Mouse (Mus musculus) neural tube, embryonic 15.5 days (tissue): Measurements from ENCODE around the gene Epb41l2. TPM values are rescaled to one million over a fixed set of nuclear protein-coding genes. Genes with fewer than 3 reads are reported as not detected.

Experiments
- ATAC-seq: fragments of 200-750 bp; cut with Nextera tagmentation; 2 replicates; pipeline ENCODE4 v1.8.0; 2017; ENCODE audit warnings: mild to moderate bottlenecking, moderate TSS enrichment, moderate library complexity; ENCODE audit not compliant: low FRiP score
- H3K27ac ChIP-seq: fragments of 300-500 bp; sonication (generic); replicated peaks from 2 replicates; pipeline ENCODE4 v1.5.1; 2015; ENCODE audit warnings: mild to moderate bottlenecking, inconsistent platforms
- H3K27me3 ChIP-seq: fragments of 300-500 bp; sonication (generic); replicated peaks from 2 replicates; pipeline ENCODE4 v1.6.1; 2015; ENCODE audit warnings: inconsistent platforms
- H3K36me3 ChIP-seq: fragments of 300-500 bp; sonication (generic); 2 replicates; pipeline ENCODE4 v1.6.1; 2015; ENCODE audit warnings: inconsistent platforms
- H3K4me1 ChIP-seq: fragments of 300-500 bp; sonication (generic); 2 replicates; pipeline ENCODE4 v1.6.1; 2015; ENCODE audit warnings: inconsistent platforms
- H3K4me2 ChIP-seq: fragments of 300-500 bp; sonication (generic); 2 replicates; pipeline ENCODE4 v1.6.1; 2015; ENCODE audit warnings: inconsistent platforms, mild to moderate bottlenecking, moderate library complexity
- H3K4me3 ChIP-seq: fragments of 300-500 bp; sonication (generic); replicated peaks from 2 replicates; pipeline ENCODE4 v1.5.1; 2015; ENCODE audit warnings: mild to moderate bottlenecking, inconsistent platforms
- H3K9ac ChIP-seq: fragments of 300-500 bp; sonication (generic); replicated peaks from 2 replicates; pipeline ENCODE4 v1.6.1; 2015; ENCODE audit warnings: mild to moderate bottlenecking, inconsistent platforms
- H3K9me3 ChIP-seq: fragments of 300-500 bp; sonication (generic); replicated peaks from 2 replicates; pipeline ENCODE4 v1.6.1; 2016; ENCODE audit warnings: inconsistent platforms
- WGBS: fragments of 180-500 bp; shearing (Covaris S2); methylation state at CpG from one replicate; pipeline ENCODE4 v1.1.7; 2015; ENCODE audit warnings: mixed read lengths; 5-methylcytosine and 5-hydroxymethylcytosine counted together
- polyA plus RNA-seq: library from polyadenylated mRNA; unstranded; fragments of >200 nt; fragmentation: Nextera tagmentation; extraction: Ambion mirVana; gene quantifications from 2 replicates; pipeline ENCODE4 v1.2.1, GENCODE M21; 2015

Epb41l2 gene
- 27.7 and 36.7 TPM in 2 replicates for polyA plus RNA-seq

DNA sequence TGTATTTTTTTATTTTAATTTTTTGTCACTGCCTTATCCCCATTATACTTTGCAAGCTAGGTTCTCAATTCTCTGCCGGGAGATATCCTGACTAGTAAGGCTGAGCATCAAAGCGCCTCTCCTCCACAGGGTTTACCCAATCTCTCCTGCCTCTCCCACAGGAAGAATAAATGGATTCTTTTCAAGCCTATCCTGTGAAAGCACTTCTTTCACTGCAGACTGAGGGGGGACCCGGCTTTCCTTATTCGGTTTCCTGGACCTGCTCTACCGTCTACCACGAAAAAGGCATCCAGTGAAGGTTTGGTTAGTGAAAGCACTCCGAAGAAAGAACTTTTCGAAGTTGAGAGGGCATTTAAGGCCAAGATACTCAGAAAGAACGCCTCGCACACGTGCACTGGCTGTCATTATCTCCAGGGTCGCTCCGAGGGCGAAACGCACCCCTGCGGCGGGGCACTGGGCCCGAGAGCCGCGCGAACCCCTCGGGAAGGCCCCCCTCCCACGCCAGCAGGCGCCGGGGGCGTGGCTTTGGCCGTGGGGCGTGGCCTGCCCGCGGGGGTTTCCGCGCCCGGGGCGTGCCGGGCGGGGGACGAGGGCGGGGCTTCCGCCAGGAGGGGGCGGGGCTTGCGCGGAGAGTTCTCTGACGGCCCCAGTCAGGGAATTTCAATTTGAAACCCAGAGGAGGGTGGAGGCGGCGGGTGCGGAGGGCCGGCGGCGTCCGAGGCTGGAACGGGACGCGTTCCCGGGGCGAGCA lies at the start of gene Epb41l2:
Gene Epb41l2 (plus strand): TSS at position 591 of the 751 bp plus-strand sequence.
- ATAC-seq = peak; percentile 93
- Histone ChIP-seq H3K9ac (peak within 1 kb of the TSS; percentile 74), H3K27me3 (no peaks in the 10 kb centered on the region), H3K27ac (peak within 1 kb of the TSS; percentile 79), H3K9me3 (no peaks in the 10 kb centered on the region), H3K4me3 (peak within 1 kb of the TSS; percentile 83), H3K4me2 (peak within 1 kb of the TSS; percentile 73), H3K36me3 (no peaks in the 10 kb centered on the region), H3K4me1 (peaks cover 16% of the 10 kb centered on the region)
- WGBS = under 1% methylated on average over 55 of the region's 55 CpGs

DNA sequence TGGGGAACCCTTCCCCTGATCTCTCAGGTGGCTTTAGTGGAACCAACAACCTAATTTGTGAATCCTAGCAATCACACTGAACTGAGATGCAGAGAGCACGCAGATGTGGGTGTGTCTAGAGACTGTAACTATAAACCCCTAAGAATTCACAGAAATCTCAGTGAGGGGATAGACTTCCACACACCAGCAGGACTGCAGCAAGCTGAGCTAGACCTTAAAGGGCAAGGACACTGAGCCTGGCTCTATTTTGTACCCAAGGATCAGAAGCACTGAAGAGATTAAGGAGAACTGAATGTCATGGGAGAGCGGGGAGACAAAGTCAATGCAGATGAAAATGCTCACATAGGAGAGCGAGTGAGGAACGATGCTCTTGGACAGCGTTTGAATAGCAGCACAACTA lies 49.6 kb upstream of the Epb41l2 start:
- Histone ChIP-seq H3K27me3 (no peaks in the 10 kb centered on the region), H3K9ac (no peak overlapping the region), H3K4me3 (no peak overlapping the region), H3K36me3 (no peaks in the 10 kb centered on the region), H3K27ac (no peak overlapping the region), H3K4me1 (peaks cover 10% of the 10 kb centered on the region), H3K9me3 (no peaks in the 10 kb centered on the region), H3K4me2 (no peak overlapping the region)
- ATAC-seq = no peak
- WGBS = 92% methylated on average over 5 of the region's 5 CpGs

DNA sequence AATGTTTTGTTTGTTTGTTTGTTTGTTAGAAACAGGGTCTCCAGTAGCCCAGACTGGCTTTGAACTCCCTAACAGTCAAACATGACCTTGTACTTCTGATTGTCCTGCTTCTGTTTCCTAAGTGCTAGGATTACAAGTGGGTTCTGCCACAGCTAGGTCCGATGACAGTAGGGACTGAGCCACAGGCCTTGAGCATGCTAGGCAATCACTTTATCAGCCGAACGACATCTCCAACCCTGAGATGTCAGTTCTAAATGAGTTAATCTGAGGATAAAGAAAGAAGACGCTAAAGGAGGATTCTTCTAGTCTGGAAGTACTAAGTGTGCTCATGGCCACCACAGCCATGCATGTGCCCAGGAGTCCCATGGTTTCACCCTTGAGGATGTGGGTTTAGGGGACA lies 48.9 kb upstream of the Epb41l2 start:
- Histone ChIP-seq H3K27me3 (no peaks in the 10 kb centered on the region), H3K27ac (no peak overlapping the region), H3K36me3 (no peaks in the 10 kb centered on the region), H3K4me2 (no peak overlapping the region), H3K9me3 (no peaks in the 10 kb centered on the region), H3K9ac (no peak overlapping the region), H3K4me1 (peaks cover 10% of the 10 kb centered on the region), H3K4me3 (no peak overlapping the region)
- no peak for ATAC-seq
- 90% methylated on average over 4 of the region's 4 CpGs for WGBS

DNA sequence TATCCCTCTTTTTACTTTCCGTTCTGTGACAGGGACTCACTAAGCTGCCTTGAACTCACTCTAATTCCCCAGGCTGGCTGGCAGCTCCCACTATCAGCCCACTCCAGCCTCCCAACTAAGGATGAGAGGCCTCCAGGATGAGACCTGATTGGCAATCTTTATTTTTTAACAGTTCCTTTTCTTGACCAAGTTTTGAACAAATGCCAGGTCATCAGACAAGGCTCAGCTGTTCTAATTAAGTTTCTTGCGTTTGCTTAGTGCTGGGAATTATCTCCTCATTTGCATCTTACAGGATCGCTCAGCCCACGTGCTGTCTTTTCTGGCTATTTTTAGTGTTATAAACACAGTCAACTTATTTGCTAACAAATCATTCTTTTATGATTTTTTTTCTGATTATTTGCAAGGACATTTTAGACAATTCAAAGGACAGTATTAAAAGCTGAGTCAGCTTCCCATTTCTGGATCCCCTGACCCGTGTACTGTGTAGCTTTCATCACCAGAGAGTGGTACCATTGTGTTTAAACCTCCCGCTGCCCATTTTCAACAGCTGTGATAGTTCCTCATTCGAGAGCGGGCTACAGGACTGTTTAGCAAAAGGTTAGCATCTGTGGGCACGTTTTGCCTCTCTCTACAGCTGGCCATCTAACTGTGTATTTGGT lies 47.9 kb upstream of the Epb41l2 start:
- no peak overlapping the region for H3K4me2 ChIP-seq
- peaks cover 10% of the 10 kb centered on the region for H3K4me1 ChIP-seq
- no peaks in the 10 kb centered on the region for H3K27me3 ChIP-seq
- H3K4me3 ChIP-seq = no peak overlapping the region
- no peak overlapping the region for H3K9ac ChIP-seq
- ATAC-seq = peak; percentile 39; the same call in 1 of the 2 replicates
- no peaks in the 10 kb centered on the region for H3K9me3 ChIP-seq
- no peak overlapping the region for H3K27ac ChIP-seq
- no peaks in the 10 kb centered on the region for H3K36me3 ChIP-seq
- WGBS = 26% methylated on average over 9 of the region's 9 CpGs

DNA sequence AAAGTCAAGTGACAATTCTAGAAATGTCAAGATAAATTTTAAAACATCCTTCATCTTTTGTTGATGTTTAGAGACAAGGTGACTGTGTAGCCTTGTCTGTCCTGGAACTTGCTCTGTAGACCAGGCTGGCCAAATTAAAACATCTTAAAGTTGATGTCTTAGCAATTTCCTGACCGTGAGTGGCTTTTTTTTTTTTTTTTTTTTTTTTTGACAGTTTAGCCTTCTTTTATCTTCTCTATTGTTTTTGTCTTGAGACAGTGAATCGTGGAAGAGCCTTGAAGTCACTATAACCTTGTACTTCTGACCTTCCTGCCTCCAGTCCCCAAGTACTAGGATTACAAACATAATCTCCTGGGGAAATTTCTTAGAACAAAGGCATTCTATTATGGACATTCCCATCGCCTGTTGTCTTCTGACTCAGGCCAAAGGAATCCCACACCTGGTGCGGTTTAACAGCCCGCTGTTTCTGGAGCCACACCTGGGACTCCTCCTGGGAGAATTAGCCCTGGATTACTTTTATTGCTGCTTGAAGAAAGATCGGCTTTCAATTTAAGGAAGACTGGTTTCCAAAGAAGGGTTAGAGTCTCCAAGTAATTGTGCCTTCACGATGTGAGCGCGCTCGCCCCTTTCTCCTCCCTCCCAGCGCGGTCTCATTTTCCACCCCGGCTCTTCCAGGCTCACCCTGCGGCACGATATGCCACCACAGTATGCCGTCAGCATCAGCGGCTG lies 45.6 kb upstream of the Epb41l2 start:
- Histone ChIP-seq H3K36me3 (no peaks in the 10 kb centered on the region), H3K27ac (no peak overlapping the region), H3K9me3 (no peaks in the 10 kb centered on the region), H3K9ac (no peak overlapping the region), H3K4me1 (peaks cover 10% of the 10 kb centered on the region), H3K4me3 (no peak overlapping the region), H3K27me3 (no peaks in the 10 kb centered on the region), H3K4me2 (peak overlapping the region; percentile 31)
- 8% methylated on average over 17 of the region's 17 CpGs for WGBS
- no peak for ATAC-seq

DNA sequence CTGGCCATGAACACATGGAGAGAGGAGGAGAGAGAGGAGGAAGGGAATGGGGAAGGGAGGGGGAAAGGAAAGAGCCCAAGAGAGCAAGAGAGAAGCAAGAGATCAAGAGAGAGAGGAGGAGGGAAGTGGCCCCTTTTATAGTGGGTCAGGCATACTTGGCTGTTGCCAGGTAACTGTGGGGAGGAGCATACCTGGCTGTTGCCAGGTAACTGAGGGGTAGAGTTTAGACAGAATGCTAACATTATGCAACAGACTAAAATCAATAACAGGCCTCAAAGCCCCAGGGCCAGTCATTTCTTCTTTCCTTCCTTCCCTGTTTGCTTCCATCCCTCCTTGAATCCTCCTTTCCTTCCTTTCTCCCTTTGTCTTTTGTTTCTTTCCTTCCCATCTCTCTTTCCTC lies 41.9 kb upstream of the Epb41l2 start:
- no peak overlapping the region for H3K4me2 ChIP-seq
- no peaks in the 10 kb centered on the region for H3K36me3 ChIP-seq
- no peak overlapping the region for H3K9ac ChIP-seq
- no peaks in the 10 kb centered on the region for H3K27me3 ChIP-seq
- H3K4me1 ChIP-seq = peaks cover 5% of the 10 kb centered on the region; the same call in 1 of the 2 replicates
- no peaks in the 10 kb centered on the region for H3K9me3 ChIP-seq
- ATAC-seq = no peak
- H3K4me3 ChIP-seq = no peak overlapping the region
- H3K27ac ChIP-seq = no peak overlapping the region

DNA sequence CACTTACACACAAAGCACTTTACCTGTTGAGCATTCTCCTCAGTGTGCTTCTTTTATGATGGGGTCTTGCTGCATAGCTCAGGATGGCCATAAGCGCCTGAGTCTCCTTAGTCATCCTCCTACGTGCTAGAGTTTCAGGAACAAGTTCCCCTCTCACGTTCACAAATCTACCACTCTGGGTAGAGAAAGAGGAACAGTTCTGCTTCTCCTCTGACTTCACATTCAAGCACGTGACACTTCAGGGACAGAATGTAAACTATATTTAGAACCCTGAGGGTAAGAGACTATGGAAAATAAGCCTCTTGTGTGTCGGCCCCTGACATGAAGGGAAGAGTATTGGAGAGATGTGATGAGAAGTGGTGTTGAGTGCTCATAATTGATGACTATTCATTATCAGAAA lies 41.2 kb upstream of the Epb41l2 start:
- Histone ChIP-seq H3K27me3 (no peaks in the 10 kb centered on the region), H3K4me1 (peaks cover 5% of the 10 kb centered on the region; the same call in 1 of the 2 replicates), H3K27ac (no peak overlapping the region), H3K4me3 (no peak overlapping the region), H3K36me3 (no peaks in the 10 kb centered on the region), H3K4me2 (no peak overlapping the region), H3K9me3 (no peaks in the 10 kb centered on the region), H3K9ac (no peak overlapping the region)
- WGBS = 87% methylated on average over 5 of the region's 5 CpGs
- ATAC-seq = no peak

DNA sequence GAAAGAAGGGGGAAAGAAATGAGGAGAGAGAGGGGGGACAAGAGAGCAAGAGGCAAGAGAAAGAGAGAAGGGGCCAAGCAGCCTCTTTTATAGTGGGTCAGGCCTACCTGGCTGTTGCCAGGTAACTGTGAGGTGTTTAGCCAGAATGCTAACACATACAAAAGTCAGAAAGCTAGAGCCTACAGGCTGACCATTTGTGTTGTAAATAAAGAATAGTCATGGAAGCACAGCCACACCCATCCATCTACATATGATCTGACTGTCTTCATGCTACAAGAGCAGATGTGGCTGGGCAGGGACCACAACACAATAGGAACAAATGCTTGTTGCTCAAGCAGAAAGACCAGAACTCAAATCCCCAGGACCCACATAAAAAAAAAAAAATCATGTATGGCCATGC lies 40.1 kb upstream of the Epb41l2 start:
- H3K27me3 ChIP-seq = no peaks in the 10 kb centered on the region
- no peaks in the 10 kb centered on the region for H3K36me3 ChIP-seq
- no peaks in the 10 kb centered on the region for H3K4me1 ChIP-seq
- no peak overlapping the region for H3K4me3 ChIP-seq
- H3K9me3 ChIP-seq = no peaks in the 10 kb centered on the region
- no peak overlapping the region for H3K4me2 ChIP-seq
- ATAC-seq = no peak
- no peak overlapping the region for H3K27ac ChIP-seq
- H3K9ac ChIP-seq = no peak overlapping the region

DNA sequence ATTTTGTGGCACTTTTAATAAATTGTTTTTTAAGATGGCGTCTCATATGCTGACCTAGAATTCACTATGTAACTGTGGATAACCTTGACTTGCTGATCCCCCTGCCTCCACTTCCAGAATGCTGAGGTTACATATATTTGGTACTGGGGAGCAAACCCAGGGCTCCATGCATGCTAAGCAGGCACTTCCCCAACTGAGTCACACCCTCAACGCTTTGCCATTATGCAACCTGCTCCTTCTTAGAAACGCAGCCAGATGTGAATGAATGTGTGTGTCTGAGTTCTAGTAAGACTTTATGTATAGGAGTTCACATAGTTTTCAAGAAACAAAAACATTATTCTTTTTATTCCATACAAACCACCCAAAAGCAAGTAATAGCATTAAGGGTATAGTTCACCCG lies 38.4 kb upstream of the Epb41l2 start:
- H3K4me3 ChIP-seq = no peak overlapping the region
- no peak overlapping the region for H3K4me2 ChIP-seq
- H3K4me1 ChIP-seq = no peaks in the 10 kb centered on the region
- 88% methylated on average over 4 of the region's 4 CpGs for WGBS
- no peak overlapping the region for H3K27ac ChIP-seq
- no peak for ATAC-seq
- H3K36me3 ChIP-seq = no peaks in the 10 kb centered on the region
- no peak overlapping the region for H3K9ac ChIP-seq
- H3K27me3 ChIP-seq = no peaks in the 10 kb centered on the region
- no peaks in the 10 kb centered on the region for H3K9me3 ChIP-seq

DNA sequence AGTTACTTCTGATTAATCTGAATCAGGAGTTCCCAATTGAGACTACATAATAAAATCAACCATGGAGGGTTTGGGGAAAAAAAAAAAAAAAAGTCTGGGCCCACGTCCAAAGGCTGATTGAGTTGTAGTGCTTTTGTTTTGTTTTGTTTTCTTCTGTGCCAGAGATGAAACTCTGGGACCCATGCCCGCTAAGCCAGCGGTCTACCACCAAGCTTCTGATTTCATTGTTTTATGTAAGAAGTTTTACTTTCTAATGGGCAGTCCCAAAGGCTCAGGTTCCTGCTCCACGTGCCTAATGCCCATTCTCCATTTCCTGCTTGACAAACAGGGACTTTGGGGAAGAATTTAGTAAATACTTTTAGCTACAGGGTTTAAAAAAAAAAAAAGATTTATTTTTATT lies 33.9 kb upstream of the Epb41l2 start:
- ATAC-seq = no peak
- Histone ChIP-seq H3K27me3 (no peaks in the 10 kb centered on the region), H3K27ac (no peak overlapping the region), H3K4me3 (no peak overlapping the region), H3K9me3 (no peaks in the 10 kb centered on the region), H3K9ac (no peak overlapping the region), H3K4me2 (no peak overlapping the region), H3K4me1 (no peaks in the 10 kb centered on the region), H3K36me3 (no peaks in the 10 kb centered on the region)
- WGBS = 52% methylated on average over 4 of the region's 4 CpGs

DNA sequence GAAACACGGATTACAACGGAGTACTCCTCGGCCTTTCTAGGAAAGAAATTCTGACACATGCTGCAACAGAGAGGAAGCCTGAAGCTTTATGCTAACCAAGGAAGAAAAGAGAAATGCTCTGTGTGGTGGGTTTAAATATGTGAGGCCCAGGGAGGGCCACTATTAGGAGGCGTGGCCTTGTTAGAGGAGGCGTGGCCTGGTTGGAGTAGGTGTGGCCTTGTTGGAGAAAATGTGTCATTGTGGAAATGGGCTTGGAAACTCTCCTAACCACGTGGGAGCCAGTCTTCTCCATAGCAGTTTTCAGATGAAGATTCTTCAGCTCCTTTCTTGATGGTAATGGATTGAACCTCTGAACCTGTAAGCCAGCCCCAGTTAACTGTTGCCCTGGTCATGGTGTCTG lies 32.1 kb upstream of the Epb41l2 start:
- no peak overlapping the region for H3K9ac ChIP-seq
- H3K27me3 ChIP-seq = no peaks in the 10 kb centered on the region
- no peaks in the 10 kb centered on the region for H3K4me1 ChIP-seq

DNA sequence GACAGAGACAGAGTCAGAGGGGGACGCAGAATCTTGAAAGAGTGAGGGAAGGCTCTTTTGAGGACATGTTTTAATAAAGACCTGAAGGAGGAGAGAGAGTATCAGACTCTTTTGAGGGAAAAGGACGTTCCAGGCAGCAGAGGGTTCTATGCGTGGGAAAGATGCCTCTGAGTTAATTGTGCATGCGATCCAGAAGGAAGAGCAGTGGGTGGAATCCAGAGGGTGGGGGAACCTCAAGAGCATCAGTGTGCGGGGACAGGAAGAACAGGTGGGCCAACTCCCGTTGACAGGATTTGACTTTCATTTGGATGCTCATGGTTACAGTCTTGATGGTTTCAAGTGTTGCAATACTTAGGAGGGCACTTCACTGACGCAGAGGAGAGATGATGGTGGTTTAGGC lies 29.5 kb upstream of the Epb41l2 start:
- Histone ChIP-seq H3K4me1 (no peaks in the 10 kb centered on the region), H3K27ac (no peak overlapping the region), H3K36me3 (no peaks in the 10 kb centered on the region), H3K4me3 (no peak overlapping the region), H3K9ac (no peak overlapping the region), H3K27me3 (no peaks in the 10 kb centered on the region), H3K4me2 (no peak overlapping the region), H3K9me3 (no peaks in the 10 kb centered on the region)
- no peak for ATAC-seq
- WGBS = 88% methylated on average over 7 of the region's 7 CpGs

More for the DNA sequence above, 32.1 kb upstream of the Epb41l2 start:
- Histone ChIP-seq H3K36me3 (no peaks in the 10 kb centered on the region), H3K4me2 (no peak overlapping the region), H3K27ac (no peak overlapping the region), H3K4me3 (no peak overlapping the region), H3K9me3 (no peaks in the 10 kb centered on the region)
- WGBS = 86% methylated on average over 6 of the region's 6 CpGs
- ATAC-seq = no peak
